Mouse (Mus musculus): ENCODE data around the gene Cbx4.

Gene Cbx4

DNA sequence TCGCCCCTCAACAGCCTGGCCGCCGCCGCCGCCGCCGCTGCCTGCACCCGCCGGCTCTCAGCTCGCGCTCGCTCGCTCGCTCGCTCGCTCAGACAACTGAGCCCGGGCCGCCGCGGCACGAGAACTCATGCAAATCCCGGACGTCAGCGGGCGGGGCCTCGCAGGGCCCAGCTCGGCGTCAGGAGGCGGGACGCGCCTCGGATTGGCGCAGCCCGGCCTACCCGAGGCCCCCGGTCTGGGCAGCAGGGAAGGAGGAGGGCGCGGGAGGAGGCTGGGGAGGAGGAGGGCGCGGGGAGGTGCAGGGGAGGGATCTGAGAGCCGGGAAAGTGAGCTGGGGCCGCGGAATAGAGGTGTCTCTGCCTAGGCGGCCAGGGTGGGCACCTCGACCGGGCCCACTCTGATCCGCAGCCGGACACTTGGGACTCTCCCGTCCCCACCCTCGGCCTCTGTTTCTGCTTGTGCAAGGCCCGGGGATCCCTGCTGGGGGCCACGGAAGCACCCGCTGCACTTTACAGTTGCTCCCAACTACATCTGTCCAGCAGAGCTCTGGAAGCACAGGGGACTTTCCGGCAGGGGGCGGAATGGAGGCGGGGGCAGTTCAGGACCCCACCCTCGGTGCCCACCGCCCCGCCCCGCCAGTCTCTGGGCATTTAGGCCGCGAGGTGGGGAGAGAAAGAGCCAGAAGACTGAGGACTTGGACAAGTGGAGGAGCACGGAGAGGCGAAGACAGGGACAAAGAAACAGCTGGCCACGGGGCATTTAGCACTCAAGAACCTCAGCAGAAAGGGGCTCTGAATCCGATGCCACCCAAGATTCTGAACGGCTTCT is at the start of gene Cbx4:
Gene Cbx4, minus strand, starts transcription at position 78 of the 828 bp plus-strand sequence.
- DNase-seq (ENCODE audit: low spot score): peak; percentile 96

DNA sequence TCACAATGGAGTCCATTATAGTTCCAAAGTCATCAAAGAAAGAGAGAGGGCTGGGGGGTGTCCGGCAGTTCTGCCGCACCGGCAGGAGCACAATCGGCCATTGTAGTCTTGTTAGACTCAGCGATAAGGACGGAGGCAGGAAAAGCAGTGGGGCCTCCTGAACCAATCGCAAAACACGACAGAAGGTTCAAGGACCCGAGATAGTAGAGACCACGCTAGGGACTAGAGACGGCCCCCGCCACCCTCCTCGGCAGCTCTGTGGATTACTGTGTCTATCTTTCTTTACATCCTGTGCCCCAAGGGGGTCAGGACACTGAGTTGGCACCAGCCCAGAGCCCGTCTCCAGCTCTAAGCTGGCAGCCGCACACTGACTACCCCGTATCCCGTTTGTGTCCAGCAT is 48.6 kb upstream of the Cbx4 start:
- peak; percentile 51 for DNase-seq (ENCODE audit: low spot score)

- peak; percentile 69 for DNase-seq (ENCODE audit: low spot score)
Measured at GRCm38 (mm10) chr11:119133437-119134221, 47.6 kb upstream of the Cbx4 start.

GRCm38 (mm10) chr11:119132198-119133035 is 46.4 kb upstream of the Cbx4 start:
- no peak for DNase-seq (ENCODE audit: low spot score)

DNA sequence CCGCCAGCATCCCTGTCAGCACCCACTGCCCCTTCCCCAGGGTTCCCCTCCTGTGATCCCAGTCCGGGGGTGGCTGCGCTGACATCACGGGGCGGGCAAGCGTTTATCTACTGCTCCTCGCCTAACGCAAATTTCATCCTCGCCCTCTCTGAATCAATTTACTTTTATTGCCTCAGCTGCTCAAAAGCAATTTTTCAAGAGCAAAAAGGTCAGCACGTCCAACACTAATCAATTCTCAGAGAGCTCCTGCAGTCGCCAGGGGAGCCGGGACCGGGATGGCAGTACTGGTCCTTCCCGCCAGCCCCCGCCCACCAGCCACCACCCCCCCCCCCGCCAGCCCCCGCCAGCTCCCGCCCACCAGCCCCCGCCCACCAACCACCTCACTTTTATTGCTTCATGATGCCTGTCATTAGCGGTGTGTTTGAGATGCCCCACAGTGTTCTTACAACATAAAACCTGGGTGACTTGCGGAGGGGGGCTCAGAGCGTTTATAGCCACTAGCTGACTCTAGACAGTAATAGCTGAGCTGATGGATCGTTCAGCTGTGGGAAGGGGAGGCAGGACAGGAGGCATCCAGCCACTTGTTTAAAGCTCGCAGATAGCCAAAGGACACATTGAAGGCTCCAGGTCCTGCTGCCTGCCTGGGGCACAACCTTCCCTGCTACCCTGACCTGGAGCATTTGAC is 44.2 kb upstream of the Cbx4 start:
- DNase-seq (ENCODE audit: low spot score): no peak

DNA sequence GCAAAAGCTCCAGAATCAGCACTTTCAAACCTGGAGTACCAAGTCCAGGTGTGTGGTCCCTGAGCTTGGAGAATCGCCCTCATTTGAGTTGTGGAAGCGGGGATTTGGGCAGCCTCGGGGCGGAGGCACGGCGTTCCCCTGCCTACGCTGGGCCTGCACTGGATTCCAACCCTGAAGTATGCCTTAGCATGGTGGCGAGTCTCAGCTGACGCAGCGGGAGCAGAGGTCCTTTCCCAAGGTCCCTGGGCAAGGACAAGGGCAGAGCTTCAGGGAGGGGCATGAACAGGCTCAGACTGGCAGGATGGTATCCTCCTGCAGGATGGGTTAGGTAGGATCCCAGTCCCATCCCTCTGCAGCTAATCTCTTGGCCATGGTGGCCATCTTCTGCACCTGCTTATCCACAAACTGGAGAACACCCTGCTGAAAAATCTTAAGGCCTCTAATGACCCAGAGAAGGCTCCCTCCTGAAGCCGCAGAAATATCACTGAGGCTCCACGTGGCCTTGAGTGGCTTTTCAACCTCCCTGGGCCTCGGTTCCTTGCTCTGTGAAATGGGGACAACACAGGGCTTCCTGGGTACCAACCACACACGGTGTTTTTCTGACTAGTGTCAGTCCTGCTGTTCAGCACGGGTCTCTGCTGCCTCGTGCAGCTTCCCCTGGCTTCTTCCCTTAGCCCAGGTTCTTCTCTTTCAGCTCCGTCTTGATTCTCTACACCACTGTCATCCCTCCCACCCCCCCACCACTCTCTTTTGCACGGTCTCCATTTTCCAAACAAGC is 43.4 kb upstream of the Cbx4 start:
- no peak for DNase-seq (ENCODE audit: low spot score)

- no peak for DNase-seq (ENCODE audit: low spot score)
Measured at GRCm38 (mm10) chr11:119128668-119129280, 42.8 kb upstream of the Cbx4 start.

DNA sequence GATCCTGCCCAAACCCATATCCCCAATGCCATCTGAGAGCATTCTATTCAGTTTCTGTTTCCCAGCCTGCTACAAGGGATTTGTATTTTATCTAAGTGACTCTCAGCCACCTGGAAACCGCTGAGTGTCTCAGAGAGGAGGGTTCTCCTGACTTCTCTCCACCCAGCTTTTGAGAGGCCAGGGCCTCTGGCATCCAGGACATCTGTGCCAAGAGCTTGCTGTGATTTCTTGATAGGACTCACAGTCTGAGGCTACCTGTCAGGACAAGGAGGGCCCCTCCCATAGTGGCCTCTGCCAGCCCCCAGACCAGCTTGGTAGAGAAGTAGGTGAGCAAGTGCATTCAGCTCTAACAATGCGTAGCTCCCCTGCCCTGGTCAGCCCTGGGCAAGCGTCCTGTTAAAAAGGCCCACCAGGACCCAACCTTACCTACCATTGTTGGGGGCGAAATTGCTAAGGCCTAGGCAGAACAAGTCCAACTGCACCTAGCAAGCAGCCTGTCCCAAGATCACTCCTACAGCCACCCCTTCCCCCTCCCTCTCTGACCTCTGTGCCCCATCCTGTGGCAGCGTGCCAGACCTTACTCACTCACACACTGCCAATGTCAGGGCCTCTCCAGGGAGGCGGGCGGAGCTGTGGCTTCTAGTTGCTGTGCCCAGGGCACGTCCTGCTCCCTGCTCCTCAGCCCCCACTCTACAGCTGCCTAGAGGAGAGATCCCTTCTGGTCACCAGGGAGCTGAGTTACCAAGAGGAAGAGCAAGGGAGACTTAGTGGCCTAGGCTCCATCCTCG is 41.9 kb upstream of the Cbx4 start:
- DNase-seq (ENCODE audit: low spot score): peak; percentile 79

GRCm38 (mm10) chr11:119127147-119127546 is 41.1 kb upstream of the Cbx4 start:
- DNase-seq (ENCODE audit: low spot score): peak; percentile 51

GRCm38 (mm10) chr11:119125929-119126861 is 40.2 kb upstream of the Cbx4 start:
- DNase-seq (ENCODE audit: low spot score): peak; percentile 92

DNA sequence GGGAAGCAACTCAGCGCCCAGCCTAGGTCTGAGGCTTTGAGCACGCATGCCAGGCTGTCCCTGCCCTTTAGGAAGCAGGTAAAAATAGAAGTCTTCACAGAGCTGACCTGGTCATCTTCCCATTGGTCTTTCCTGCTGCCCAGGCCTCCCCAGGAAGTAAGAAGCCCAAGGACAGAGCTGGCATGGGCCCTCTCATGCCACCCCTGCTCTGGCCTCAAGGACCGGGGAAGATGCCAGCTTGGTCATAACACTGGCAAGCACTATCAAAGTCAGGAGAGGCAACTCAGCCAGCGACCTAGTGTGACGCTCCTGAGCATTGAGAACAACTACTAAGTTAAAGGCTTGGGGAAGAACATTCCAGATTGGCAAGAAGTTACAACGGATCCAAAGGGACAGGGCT is 38.5 kb upstream of the Cbx4 start:
- no peak for DNase-seq (ENCODE audit: low spot score)

DNA sequence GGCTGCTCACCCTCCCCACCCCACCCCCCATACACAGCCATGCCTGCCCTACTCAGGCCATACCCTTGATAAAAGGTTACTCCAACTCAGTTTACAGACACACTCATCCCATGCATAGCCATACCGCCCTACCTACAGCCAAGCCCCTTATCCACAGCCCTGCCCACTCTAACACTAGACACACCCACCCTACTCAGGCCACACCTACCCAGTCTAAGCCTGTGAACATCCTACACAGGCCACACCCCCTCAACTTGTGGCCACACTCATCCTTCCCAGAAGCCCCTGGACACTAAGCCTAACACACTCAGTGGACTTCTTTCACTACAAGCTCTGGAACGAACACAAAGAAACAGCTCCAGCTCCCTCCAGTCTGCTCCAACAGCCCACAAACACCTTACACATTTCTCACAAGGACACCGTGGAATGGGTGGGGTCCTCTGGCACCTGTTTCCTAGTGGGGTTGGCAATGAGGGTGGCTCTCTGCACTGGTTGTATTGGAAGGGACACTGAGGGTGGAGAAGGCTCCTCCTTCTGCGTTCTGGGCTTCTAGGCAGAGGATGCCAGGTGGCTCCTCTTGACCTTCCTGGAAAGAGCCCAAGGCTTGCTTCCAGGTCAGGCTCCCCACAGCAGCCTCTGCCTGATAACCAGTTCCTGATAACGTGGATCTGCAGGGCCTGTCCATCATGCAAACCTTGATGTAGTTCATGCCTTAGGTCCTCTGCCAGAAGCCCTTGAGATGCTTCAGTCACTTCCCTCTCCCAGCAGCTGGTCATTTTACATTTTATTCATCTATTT is 37.7 kb upstream of the Cbx4 start:
- DNase-seq (ENCODE audit: low spot score): no peak

DNA sequence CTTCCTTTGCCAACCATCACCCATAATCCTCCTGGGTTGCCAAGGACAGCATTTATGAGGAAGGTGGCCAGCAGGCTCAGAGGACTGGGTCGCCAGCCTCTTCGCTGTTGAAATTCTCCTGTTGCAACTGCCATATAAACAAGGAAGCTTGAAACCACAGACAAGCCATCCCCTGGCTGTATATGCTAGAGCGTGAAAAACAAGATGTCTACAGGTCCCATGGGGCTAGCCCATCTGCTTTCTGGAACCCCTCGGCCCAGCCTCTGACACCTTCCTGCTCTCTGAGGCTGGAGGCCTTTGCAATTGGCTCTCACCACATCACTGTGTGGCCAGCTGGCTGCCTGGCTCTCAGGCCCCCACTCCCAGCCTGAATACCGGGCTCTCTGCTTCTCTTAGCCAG is 36.4 kb upstream of the Cbx4 start:
- no peak for DNase-seq (ENCODE audit: low spot score)

DNA sequence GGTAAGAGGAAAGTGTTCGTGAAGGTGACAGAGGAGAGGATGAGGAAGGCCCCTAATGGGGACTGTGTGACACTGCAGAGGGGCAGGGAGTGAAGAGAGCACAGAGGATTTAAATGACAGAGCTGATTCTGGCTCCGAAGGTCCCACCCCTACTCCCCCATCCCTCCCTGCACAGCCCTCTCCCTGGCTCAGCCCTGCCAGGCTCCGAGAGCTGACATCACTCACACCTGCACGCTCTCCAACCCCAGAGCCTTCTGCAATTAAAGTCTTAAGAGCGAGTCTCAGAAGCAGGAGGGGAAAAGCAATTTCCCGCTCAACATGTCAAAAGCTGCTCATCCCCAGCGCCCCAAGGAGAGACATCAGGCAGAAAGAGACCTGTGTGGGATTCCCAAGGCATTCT is 32.9 kb upstream of the Cbx4 start:
- DNase-seq (ENCODE audit: low spot score): peak; percentile 26

DNA sequence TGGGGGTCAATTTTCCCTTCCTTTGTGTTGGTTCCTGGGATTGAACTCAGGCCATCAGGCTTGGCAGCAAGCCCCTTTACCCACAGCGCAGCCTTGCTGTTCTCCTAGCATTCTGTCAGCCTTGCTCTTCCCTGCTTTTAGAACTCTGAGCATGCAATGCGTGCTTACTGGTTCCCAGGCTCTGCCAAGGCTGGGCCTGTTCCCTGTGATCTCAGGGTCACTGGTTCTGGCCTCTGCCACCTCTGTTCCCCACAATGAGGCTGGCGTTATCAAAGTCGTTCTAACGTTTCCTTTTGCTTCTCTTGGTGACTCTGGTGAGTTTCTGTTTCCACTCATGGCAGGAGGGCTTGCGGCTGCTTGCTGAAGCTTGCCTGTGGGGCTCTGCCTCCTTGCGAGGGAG is 31.9 kb upstream of the Cbx4 start:
- no peak for DNase-seq (ENCODE audit: low spot score)

- no peak for DNase-seq (ENCODE audit: low spot score)
Measured at GRCm38 (mm10) chr11:119116992-119117391, 31.0 kb upstream of the Cbx4 start.

DNA sequence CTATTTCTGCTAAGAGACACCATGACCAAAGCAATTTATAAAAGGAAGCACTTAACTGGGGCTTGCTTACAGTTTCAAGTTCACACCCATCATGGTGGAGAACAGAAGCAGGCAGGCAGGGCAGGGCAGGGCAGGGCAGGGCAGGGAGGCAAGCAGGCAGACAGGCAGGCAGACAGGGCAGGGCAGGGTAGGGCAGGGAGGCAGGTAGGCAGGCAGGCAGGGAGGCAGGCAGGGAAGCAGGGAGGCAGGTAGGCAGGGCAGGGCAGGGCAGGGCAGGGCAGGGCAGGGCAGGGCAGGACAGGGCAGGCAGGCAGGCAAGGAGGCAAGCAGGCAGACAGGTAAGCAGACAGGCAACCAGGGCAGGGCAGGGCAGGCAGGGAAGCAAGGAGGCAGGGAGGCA is 26.7 kb upstream of the Cbx4 start:
- DNase-seq (ENCODE audit: low spot score): no peak

DNA sequence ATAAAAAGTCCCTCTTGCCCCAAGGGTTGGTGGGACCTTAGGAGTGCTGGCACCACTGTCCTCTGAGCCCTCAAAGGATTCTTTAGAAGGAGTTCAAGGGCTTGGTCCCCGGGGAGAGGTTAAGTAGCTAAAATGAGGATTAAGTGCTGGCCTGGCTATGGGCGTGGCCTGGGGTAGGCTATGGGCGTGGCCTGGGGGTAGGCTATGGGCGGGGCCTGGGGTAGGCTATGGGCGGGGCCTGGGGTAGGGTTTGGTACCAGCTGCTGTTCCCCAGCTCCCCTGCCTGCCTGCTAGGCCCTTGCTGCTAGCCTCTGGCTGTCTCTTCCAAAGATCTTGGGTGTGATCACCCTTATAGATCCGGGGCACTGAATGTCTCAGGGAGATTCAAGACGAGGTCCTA is 25.3 kb upstream of the Cbx4 start:
- peak; percentile 30 for DNase-seq (ENCODE audit: low spot score)
